Mouse (Mus musculus): Measurements from ENCODE around the gene Fam19a2. TPM values are rescaled to one million over a fixed set of nuclear protein-coding genes. Genes with fewer than 3 reads are reported as not detected.

Fam19a2 gene
- total RNA-seq, 2 experiments from 2014 or later: 0.19 to 0.20 TPM

DNA sequence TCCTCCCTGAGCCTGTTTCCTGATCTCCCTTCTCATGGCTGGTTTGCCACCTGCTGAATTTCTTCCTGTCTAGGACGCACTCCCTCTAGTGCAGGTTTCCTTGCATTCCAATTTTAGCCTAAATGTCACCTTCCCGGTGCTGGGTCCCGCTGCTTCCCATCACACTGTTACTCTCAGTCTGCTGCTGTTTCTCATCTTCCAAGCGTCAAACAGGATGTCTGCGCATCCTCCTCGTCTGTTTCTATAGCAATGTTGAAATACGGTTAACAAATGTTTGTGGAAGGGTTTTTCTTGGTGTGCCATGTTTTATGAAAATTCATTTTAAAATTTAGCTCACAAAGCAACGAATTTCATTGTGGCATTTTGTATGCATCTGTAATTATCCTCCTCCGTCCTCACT, 131.6 kb downstream of the Fam19a2 start:
- DNase-seq: no peak

DNA sequence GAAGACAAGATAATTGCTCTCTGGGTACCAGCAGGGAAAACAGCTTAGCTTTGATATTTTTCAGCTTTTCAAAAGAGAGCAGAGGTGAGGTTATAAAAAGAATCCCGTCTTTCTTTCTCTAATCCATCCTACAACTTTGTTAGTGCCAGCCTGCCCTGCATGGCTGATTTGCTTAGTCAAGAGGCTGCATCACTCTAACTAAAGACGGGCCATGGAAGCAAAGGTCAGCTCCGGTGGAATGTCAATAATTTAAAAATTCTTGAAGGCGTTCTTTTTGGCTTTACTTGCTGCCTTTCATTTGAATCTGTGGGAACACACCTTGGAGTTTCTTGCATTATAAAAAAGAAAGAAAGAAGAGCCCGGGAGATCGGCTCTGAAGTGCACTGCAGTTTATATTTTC, 134.3 kb downstream of the Fam19a2 start:
- no peak for DNase-seq

DNA sequence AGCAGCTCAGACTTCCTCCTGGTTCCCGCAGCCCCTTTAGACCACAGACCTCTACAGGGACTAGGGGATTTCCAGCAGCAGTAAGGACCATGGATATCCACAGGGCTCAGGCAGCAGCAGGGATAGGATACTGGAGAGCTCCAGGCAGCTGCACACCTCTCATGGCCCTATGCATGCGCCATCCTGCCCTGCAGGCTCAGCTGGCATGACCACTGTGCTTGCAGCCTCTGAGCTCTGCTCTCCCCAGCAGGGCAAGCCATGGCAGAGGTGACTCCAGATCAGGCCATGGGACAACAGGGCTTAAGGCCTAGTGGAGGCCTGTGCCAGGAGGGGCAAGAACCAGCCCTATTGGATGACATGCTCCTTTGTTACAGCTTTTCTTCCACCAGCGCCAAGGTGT, 137.4 kb downstream of the Fam19a2 start:
- no peak for DNase-seq

DNA sequence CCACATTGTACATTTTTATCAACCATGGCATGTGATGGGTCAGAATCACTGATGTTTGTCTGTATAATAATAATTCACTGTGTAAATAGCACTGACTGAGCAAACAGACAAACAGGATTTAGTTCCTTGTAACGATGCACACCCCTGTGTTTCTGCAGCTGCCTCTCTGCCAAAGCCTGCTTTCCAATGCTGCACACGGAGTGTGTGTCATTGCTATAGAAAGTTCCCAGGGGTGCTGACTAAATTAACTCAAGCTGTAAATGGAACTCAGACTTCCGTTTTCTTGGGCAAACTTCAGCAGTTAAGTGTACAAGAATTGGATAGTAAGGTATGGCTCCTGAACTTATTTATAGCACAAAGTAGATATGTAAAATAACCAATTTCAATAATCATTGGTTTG, 138.7 kb downstream of the Fam19a2 start:
- no peak for DNase-seq

DNA sequence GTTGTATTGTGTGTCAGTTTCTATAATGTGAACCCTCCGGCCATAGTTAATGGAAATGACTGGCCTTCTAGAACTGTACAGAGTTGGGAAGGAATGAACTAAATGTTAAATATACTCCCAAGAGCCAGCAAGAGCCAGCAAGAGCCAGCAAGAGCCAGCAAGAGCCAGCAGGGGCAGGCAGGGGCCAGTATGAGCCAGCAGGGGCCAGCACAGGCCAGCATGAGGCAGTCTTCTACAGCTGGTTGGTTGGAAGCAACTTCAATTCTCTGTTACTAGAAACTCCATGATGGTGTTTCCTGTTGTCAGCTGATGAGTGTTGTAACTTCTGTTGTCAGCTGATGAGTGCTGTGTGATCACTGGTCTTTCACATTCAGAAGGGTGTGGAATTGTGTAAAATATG, 151.2 kb downstream of the Fam19a2 start:
- DNase-seq: no peak

DNA sequence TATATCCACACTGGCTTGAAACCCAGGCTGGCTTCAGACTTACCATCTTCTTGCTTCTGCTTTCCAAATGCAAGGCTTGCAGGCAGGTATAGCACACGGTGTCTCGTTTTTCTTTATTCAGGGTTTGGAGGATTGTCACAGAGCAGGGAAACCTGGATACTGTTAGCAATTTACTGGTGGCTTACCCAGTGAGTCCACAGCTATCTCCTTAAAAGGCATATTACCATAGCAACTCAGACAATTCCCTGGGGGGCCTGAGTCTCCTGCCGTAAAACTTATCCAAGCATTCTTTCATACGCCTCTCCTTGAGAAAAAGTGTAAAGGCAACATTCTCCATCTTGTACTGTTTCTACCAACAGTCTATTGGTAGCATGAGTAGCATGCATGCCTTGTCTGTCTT, 152.2 kb downstream of the Fam19a2 start:
- no peak for DNase-seq

DNA sequence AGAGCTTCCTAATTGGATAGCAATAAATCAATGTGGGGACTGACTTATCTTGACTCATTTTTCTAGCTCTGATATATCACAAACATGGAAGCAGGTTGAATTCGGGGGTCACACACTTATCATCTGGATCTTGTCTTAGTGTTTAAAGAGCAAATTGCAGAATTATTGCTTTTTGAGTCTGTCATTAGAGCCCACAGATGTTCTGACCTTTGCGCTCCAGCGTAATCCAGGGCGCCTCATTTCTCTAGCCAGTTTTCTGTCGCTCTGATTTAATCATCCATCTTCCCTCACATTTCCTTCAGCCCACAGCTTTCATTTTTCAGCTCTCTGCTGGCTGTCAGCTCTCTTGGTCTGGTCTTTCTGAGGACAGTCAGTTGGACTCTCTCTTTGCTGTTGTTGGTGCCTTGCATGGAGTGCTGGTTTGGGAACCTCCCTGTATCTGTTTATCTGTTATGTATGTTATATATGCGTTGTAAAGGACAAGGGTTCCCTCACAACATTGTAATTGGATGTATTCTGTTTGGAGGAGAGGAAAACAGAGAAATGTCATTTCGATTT, 154.9 kb downstream of the Fam19a2 start:
- no peak for DNase-seq

DNA sequence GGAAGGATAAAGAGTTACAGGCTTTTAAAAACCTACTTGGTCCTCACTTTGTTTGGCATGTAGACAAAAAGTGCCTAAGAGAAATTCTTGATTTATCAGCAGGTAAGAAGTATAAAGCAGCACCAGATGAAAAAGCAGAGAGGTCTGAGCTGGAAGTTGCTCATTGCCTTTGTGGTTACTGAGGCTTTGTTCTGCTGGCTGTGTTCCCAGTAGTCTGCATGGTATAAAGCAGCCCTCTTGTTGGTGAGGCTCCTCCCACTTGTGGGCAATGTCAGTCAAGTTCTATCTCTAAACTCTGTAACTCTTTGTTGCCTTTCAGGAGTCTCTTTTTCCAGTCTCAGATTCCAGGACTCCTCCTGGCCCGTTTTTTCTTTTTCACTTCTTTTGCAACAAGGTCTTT, 156.5 kb downstream of the Fam19a2 start:
- no peak for DNase-seq

DNA sequence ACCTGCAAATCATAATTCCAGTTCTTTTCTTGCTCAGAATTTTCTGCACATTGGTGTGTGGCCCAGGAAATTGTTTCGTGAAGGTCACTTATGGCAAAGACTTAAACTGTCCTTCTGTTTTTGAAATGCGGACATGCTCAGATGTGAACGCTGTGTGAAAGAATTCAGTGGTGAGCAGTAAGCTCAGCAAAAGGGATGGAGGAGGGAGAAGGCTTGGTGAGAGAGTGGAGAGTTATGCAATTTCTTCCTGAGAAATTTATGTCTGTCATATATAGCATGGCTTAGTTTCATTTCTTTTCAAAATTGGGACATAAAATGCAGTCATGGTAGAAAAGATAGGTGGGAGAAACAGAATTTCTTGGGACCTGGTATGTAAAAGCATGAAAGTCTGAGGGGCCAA, 160.7 kb downstream of the Fam19a2 start:
- no peak for DNase-seq

DNA sequence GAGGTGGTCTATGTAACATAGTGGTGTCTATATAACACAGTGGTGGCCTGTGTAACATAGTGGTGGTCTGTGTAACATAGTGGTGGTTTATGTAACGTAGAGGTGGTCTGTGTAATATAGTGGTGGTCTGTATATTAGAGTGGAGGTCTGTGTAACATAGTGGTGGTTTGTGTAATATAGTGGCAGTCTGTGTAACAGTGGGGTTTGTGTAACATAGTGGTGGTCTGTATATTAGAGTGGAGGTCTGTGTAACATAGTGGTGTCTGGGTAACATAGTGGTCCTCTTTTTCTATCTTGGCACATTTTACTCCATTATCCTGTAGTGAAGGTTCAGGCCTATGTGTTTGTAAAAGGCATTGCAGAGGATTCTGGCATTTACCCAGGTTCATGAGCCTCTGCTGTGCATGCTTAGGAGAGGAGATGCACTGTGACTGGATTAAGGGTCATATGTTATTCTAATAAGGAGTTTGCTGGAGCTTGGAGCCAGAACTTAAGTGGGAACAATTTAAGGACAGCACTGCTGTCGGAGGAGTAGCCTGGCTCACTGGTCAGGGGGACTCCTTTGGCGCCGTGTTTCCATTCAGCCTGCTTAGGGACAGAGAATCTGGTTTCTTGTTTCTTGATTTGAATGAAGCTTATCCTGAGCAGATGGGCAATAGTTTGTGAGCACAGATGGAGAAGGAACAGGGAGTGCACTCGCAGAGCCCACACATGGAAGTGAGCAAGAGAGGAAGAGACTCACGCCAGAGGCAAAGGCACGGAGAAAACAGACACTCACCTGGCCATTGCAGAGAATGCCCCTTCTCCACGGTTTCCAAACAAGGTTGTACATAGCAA, 162.9 kb downstream of the Fam19a2 start:
- no peak for DNase-seq

DNA sequence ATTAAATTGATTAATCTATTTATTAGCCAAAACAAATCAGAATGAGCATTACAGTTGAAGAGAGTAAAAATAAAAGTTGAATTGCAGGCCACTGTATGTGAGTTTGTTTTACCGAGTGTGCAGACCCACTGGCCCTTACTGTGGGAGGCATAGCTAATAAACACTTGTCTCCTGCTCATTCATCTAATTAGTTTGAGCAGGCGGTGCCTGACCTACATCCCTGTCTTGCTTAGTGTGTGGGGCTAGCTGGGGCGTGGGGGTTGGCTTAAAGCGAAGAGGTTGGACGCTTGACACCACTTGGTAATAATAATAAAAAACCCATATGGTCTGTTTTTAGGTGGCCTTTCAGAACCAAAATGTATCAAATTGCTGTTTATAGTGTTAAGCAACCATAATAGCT, 167.8 kb downstream of the Fam19a2 start:
- no peak for DNase-seq

DNA sequence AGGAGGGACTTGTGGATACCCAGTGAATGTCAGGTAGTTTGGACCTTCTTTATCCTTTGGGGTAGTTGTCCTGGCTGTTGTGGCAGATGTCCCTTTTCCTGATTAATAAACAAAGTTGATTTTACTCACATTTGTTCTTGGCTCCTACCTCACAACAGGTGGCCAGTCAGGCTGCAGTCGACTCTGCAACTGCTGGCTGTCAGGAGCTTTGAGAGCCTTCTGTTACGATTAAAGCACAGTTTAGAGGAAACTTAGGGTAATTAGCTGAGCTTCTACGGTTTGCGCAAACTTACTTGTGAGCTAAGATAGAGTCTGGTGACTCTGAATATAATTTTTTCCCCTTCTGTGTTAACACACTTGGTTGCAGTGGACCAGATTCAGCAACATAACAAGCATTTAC, 173.8 kb downstream of the Fam19a2 start:
- DNase-seq: no peak

DNA sequence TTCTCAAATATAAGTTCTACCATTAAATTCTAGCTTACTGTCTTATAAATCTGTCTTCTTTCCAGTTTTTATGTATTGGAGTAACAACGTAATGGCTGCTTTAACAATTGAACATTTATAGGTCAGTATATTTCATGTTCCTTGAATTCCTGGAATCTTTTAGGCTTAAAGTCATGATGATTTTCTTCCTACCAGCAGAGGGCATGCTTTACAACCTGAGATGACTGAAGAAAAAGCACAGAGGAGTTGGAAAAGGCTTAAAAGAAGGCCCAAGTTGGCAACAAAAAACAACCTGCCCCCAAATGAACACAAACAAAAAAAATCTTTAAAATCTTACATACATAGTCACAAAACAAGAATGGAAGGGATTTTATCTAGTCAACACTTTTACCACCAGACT, 193.0 kb downstream of the Fam19a2 start:
- no peak for DNase-seq

DNA sequence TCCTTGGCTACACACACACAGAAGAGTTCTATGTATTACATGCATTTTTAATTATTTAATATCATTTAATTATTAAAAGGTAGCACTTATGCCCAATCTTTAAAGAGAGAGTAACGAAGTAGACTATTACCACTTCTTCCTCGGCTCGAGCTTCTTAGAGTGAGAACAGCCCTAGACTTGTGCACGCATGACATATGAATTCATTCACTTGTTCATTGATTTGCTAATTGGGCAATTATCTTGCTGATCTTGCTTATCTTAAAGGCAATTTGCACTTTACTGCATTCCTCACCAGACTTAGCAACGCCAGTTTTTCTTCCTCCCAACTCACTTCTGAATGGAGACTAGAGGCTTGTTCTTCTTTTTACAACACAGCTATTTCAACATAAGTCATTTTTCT, 196.7 kb downstream of the Fam19a2 start:
- no peak for DNase-seq

DNA sequence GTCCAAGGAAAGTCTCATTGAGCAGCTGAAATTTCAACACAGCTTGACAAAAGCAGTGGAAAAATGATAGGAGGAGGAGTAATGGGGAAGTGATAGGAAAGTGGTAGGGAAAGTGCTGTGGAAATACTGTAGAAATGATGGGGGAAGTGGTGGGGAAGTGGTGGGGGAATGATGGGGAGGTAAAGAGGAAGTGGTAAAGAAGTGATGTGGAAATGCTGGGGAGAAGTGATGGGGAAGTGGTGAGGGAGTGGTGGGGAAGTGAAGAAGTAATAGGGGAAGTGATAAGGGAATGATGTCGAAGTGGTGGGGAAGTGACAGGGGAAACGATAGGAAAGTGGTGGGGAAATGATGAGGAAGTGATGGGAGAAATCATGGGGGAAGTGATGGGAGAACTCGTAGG, 198.5 kb downstream of the Fam19a2 start:
- no peak for DNase-seq

DNA sequence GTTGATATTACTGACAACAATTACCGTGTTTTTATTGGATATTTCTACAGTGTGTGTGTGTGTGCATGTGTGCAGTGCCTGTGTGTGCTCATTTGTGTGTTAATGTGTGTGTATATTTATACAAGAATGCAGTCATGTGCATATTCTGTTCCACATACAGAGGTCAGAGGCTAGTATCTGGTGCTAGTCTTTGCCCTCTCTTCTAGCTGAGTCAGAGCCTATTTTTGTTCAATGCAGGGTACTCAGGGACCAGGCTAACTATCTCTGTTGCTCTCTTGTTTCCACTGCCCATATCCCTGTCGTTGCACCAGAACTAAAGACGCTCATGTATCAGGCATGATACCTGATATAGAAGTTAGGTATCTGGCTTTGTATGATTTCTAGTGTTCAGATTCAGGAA, 251.0 kb downstream of the Fam19a2 start:
- no peak for DNase-seq

DNA sequence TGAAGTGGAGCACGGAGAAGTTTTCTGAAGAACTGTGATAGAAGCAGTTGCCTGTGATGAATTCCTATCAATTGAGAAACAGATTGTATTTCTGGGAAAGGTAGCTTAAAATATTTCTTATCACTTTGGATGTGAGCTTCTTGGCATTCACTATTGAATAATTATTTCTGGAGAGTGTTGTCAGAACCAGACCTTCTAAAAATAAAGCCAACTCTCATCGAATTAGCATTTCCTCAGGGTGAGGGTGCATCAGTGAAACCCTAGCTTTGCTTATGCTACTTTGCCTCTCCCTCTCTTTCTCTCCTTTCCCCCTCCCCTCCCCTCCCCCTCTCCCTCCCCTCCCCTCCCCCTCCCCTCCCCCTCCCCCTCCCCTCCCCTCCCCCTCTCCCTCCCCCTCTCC, 256.8 kb downstream of the Fam19a2 start:
- DNase-seq: no peak

DNA sequence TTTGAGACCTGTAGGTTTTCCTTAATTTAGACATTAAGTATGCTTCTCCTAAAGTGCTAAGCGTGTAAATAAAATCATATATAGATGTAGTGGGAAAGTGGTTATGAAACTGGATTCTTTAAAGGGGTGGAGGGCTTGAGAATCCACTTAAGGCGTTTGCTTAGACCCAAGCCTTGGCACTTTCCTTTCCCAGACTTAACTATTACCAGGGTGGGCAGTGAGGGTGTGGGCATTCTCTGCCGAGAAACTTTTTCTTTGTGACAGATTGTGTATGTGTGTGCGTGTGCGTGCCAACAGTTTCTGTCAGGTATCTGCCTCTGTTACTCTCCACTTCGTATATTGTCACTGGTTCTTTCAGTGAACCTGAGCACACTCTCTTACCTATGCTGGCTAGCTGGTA, 257.4 kb downstream of the Fam19a2 start:
- no peak for DNase-seq

DNA sequence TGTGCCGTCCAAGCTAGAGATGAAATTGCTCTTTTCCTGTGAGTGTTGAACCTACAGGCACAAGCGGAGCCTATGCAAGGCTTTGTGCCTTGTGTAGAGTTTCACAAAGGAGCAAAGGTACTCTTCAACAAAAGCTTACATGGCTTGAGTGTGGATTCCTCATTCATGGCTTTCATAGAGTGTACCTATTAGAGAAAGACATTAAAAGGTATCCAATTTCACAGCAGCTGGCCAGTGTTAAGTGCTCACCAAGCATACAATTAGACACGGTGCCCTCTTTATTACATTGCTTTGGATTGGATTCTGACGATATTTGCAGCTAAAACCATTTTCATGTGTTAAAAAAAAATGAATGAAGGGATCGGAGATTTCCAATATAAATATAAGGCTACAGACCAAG, 261.6 kb downstream of the Fam19a2 start:
- no peak for DNase-seq

DNA sequence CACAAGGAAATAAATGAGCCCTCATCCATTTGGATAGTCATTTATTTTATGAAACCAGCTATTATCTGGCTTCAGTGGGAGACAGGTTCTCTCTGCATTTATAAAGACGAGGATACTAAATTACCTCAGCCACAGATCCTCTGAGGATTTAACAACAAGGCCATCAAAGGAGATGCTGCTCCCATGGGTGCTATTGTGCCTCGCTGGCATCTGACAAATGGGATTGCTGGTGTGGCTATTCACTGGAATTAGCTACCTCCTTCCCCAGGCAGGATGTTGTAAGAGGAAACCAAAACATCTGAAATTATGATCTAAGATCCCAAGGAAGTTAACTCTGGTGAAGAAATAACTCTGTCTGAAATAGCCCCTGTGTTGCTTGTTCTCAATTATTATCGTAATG, 262.3 kb downstream of the Fam19a2 start:
- DNase-seq: no peak

DNA sequence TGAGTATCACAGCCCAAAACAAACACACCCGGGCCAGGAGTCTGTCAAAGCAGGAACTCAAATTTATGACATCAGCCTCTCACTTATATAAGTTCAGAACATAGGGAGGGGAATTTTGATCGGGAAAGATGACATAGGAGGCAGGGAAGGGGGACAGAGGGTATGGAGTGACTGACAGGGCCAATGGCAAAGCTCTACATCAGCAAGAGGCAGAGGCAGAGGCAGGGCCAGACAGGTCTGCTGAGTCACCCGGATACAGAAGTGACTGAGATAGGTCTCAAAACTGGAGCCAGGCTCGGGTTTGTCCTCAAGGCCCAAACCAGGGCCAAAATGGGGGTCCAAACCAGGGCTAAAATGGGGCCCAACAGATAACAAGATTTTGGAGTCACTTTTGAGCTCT, 272.3 kb downstream of the Fam19a2 start:
- DNase-seq: no peak

DNA sequence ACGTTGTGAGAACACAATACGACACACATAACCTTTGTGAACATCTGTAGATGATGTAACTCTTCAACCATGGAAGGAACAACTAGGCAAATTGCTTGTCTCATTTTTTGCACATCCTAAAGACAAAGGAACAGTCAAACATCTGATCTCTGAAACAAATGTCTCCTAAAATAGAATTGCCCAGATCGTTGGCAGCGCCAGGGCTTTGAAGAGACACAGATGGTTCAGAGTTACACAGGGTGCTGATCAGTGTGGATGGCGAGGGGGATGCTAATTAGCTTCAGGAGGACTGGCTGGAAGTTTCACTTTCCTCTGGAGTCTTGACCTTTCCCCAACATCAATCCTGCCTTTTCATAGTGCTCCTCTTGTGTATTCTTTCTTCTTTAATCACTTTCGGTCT, 284.6 kb downstream of the Fam19a2 start:
- DNase-seq: no peak

DNA sequence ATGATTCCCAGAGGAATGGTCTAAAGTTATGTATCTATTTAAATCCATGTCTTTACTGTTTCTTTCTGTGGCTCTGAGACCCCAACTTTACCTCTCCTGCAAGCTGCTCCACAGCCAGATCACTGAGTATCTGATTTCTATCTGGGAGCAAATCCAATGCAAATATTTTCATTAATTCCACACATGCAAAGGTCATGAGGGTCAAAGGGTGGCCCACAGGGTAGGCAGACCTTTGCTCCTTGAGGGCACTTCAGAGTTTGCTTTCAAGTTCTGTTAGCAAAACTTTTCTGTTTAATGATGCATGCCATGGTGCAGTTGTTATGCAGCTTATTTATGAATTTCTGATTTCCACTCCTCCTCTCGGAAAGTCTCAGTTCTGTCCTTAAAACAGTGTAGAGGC, 303.9 kb downstream of the Fam19a2 start:
- no peak for DNase-seq

DNA sequence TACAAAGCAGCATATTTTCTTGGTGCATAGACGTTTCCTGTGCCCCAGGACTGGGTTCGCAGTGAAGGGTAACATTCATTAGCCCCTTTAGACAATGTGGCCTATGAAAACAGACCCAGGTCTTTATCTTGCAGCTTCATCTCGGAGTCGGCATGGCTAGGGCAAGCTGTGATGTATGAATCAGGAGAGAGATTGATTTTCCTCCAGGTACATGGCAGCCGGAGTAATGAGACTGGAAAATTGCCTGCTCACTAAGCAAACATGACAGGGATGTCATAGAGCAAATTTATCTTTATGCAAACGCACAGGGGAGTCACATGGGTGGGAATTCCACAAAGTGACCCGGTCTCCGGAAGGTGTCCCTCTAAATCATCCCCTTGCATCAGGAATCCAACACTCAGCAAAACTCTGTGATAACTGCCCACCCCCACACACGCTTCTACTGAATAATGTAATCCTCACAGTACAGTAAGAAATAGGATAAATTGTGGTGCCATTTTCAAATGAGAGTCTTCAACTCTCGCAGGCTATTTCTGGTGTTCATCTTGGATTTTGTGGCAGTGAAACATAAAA, 306.9 kb downstream of the Fam19a2 start:
- DNase-seq: no peak

Measured in gastrocnemius, postnatal 10 days (tissue).